Mouse (Mus musculus) layer of hippocampus, adult 18-20 months (tissue): ENCODE measurements at regions not wholly inside any gene's neighbourhood (a gene's known extent, or its start where the extent isn't known, plus 50 kb on each side); places are given as distances from the start of the nearest gene placed in this dataset.
"Not testable (repeated sequence)": the region's sequence is repeated elsewhere in the genome, so short reads cannot be mapped to it uniquely, and the experiment has no call there.

Experiments used
- DNase-seq, 2 experiments: peaks; one replicate each; pipeline ENCODE4 v3.0.0; 2022; ENCODE audit warnings: low spot score in 2 of 2

DNA sequence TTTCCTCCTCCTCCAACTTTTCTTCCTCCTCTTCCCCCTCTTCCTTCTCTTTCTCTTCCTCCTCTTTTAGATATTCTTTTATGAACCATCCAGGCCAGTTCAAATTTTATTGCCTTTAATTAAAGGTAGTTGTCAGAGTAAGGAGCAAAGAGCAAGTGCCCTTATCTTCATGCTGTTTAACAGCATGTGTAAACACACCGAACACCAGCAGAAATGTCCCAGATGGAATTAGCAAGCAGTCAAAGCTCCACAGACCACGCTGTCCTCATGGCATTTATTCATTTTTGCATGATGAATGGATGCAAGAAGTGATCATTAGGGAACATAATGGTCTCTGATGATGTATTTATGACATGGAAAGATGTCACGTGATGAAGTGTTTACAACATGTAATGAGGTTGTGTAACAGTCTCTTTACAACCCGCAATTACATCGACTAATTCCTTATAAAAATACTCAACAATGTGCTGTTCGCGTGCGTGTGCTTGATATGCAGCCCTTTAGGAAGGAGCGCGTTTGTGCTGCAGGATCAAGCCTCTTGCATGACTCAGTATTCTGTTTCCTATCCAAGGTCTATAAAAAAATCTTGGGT is 187.0 kb downstream of the Bmp2 start:
- no peak for DNase-seq

DNA sequence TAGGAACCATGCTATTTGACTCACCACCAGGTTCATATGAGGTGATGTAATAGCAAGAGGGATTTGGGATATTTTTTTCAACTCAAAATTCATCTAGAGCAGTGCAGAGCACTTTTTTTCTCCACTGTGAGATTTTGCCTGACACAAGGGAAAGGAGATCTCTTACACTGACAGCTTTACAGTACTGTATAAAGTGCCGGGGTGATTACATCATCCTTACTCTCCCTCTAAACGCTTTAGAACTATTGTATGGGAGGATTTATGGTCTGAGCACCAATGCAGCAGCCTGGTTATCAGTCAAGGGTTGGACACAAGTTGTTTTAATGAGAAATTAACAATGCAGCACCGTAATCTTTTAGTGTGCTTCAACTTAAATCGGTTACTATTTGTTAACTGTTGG is 196.5 kb downstream of the Bmp2 start:
- no peak for DNase-seq

DNA sequence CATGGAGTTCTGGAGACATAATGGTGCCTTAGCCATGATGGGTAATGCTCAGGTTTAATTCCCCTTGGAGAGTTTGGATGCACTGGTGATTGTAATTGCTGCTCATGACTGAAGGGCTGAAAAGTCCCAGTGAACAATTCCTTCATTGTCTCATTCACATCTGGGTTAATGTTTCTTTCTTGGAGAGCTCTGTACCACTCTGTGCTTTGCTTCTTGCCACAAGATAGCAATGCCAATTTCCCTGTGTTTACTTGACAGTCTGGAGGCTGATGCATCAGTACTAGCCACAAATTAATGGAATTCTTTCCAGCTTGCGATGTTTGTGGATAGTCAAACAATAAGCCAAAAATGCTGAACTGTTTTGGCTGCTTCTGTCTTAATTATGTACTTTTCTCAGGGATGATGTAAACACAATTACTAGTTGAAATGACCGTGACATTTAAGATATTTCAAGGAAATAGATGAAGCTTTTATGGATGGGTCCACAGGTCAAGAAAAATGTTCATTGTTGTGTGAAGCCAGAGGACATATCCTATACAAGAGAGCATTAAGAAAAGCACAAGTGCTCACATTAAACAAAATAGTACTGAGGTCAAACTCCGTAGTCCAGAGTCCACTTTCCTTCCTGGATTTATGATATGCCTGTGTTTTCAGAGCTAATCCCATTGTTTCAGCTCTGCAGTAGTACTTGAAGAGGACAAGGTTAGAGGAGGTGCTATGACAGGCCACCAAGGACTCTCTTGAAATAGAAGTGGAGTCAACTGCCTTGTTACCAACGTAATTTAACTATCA is 198.1 kb downstream of the Bmp2 start:
- no peak for DNase-seq

DNA sequence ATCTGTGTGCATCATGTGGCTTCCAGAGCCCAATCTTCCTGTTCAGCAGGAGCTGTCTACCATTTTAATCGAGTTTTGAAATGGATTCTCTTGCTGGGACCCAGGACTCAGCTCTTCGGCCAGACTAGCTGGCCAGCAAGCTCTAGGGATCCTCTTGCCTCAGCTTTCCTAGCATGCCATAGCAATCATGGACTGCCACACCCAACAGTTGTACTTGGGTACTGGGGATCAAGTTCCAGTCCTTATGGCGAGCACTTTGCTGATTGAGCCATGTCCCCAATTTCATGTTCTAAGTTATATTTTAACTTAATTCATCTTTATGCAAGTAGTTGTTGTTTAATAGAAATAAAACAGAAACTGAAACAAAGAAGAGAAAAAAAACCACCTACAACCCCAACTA is 202.1 kb downstream of the Bmp2 start:
- no peak for DNase-seq

DNA sequence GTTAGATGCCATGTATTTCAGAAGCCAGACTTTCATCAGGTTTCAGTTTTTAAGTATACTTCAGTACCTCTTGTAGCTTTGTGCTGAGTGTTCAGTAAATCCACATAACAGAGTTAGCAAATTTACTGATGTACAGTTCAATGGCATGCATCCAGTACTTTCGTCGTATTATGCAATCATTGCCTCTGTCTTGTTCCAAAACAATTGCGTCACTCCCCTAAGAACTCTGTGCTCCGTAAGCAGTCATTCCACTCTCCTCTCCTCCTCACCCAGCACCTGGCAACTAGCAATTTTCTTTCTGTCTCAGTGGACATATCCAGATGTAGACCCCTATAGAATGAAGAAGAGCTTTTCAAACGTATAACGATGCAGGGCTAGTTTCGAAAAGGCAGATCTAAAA is 209.5 kb downstream of the Bmp2 start:
- peak in 1 of 2 experiments; percentile 26 for DNase-seq

DNA sequence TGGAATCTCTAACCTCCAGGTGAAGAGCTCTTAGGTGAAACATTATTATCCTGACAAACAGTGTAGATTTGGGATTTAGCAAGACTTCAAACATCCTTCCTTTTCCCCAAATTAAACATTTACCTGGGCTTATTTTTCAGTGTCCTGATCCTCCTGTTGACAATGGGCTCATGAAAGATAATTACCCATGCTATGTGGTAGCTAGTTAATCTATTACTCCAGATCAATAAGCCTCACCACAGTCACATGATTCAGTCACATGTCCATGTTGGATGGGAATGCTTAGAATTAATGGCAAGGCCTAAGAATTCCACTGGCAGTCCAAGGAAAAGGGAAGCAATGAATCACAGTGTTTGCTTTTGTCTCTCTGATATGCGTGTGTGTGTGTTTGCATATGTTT is 216.6 kb downstream of the Bmp2 start:
- no peak for DNase-seq

DNA sequence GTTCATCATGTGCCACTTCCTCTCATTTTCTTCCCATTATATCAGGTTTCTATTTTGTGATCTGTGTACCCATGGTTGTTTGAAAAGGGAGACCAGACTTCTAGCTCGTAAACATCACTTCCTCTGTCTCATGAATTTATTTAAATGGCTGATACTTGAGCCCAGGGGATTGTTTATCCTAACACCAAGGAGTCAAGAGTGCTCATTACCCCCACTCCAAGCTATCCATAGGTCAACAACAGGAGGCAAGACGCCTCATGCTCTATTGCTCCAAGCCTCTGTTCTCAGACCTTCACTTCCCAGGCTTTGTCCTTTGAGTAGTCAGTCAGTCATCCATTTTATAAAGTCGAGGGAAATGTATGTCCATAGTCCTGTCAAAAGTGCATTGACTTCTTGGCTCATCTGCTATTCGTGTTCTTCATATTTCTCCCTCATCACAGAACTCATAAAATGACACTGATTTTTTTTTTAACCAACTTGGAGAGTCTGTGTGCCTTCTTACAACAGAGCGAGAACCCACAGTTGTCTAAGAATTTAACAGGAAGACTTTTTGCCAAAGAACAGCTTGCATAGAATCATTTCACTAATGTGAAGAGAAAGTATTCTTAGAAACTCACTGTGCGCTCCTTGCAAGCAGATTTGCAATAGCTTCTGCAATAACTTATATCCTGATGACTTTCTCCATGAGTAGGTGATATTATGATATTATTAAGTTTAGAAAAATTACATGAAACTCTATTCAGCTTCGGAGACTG is 231.8 kb downstream of the Bmp2 start:
- DNase-seq: peak in 1 of 2 experiments; percentile 31

DNA sequence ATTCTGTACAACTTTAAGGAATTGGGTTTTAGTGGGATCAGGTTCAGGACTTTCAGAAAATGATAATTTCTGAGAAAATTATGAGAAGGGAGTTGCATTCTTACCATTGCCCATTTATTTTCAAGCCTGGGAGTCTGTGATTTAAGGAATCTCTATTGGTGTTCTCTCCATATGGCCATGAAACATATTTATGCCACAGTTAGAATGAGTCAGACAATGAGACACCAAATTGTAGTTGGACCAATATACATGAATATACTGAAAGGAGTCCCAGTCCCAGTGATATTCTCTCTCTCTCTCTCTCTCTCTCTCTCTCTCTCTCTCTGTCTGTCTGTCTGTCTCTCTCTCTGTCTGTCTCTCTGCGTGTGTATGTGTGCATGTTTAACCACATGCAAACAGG is 239.1 kb downstream of the Bmp2 start:
- DNase-seq: no peak

DNA sequence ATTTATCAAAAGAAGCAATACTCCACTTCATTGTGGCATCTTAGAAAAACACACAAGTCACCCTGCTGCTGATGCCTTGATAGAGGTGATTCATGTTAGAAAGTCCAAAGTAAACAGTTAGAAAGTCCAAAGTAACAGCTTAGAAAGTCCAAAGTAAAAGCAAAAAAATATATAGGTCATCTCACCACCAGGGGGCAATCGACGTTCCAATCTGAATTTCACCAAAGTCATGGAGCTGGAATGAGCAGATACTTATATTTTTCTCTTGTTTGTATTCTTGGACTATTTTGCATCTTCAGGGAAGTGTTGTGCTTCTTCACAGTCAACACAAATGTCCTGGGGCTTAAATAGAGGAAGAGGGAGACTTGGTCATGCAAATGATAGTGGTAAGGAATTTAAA is 241.3 kb downstream of the Bmp2 start:
- peak in 1 of 2 experiments; percentile 50 for DNase-seq

DNA sequence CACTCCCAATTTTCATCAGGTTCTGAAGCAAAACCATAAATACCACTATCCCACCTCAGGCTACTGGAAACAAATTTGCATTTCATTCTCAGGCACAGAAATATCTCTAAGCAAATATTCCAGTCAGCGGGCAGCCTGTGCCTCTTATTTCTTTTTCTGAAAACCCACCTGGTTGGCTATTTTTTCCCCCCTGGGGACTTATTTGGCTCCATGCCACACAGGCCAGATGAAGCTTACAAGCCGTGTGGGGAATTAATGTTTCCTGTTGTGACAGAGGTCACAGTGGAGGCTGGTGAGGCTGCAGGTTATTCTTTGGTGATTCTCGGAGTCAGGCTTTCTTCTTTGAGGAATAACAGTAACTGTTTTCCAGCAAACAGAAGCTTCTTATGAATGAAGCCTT is 250.7 kb downstream of the Bmp2 start:
- DNase-seq: no peak

DNA sequence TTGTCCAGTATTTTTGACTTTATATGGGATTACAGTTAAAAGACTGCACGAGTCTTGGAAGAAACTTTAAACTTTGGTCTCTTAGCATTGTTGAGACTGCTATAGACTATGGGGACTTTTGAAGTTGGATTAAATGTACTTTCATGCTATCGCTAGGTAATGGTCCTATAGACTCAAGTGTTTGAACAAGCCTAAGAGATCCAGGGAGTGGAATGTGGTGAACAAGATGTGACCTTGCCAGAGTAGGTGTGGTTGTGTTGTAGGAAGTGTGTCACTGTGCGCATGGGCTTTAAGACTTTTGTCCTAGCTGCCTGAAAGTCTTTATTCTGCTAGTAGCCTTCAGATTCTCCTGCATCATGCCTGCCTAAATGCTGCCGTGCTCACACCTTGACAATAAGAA is 269.5 kb downstream of the Bmp2 start:
- no peak for DNase-seq

DNA sequence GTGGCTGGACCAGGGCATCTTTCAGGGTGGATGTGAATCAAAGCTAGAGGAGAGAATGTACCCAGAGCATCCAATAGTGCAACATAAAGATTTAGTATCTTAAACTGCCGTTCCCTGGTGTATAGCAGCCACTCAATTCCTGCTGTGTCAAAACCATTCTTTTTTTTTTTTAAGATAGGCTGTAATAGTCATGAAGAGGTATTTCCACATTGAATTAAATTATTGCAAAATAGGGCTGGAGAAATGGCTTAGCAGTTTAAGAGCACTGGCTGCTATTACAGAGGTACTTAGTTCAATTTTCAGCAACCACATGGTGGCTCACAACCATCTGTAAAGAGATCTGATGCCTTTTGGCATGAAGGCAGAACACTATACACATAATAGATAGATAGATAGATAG is 277.4 kb downstream of the Bmp2 start:
- DNase-seq: no peak

DNA sequence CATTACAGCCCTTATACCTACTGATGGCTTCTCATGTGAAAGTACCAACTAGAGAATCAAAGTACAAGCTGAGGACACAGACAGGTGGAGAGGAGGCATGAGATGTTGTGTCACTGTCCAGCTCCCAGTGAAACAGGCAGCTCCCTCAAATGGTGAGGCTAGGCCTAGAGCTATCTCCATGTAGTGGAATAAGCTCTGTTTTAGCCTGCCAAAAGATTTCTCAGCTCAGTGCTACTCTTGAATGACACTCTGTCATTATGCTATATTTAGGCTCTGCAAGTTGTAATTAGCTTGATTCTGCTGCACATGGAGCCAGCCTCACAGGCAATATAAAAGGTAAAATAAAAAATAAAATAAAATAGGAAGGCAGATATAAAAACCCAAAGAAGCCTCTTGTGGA is 298.5 kb downstream of the Bmp2 start:
- no peak for DNase-seq

DNA sequence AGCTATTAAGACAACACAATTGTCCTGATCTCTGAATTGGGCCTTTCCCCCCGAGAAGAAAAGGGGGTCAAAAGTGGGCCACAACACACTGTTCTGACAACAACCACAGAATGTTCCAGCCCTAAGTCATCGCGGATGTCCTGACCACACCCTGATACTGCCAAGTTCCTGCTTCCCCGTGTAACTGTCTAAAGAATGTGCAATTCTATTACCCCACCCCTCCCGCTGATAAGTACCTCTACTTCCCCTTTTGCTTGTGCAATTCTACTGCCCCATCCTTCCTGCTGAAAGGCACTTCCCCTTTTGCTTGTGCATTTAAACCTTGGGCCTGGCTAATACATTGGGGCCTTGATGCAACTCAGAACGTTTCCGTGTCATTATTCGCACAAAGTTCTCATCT is 323.0 kb downstream of the Bmp2 start:
- DNase-seq: not testable (repeated sequence)

DNA sequence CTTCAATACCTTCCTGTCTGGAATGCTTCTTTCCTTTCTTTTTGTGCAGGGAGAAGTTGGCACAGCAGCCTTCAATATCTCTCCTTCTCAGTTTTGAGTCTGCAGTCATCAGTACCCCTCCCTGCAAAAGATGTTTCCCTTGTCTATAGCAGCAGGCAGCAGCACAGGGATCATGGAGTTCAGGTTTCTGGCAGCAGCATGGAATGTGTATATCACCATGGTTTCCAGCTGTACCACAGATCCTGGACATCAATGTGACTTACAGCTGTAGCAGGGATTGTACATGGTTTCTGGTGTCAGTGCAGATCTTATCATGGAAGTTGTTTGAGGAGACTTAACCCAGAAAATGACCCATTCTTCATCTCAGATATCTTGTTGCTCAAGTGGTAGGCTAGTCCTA is 331.7 kb downstream of the Bmp2 start:
- DNase-seq: no peak

DNA sequence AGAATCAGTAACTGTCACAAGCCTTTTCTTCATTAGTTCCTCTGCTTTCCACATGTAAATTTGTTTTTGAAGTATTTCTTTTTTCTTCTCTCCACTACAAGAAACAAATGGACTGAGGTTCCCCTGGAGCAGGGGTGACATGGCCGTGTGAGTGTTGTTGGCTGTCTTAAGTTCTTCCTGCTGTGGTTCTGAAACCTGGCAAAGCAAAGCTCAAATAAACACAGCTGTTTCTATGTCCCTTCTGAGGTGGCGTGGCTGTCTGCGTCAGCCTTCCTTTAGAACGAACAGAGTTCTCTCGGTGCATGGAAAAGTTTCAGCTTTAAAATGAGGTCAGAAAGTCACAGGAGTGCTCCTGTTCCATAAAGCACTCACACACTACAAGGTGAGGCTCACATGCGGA is 354.3 kb downstream of the Bmp2 start:
- DNase-seq: no peak
